Mouse (Mus musculus): ENCODE measurements around the gene D230025D16Rik. TPM values are rescaled to one million over a fixed set of nuclear protein-coding genes. Genes with fewer than 3 reads are reported as not detected.
A peak's percentile ranks its signal among the peaks of the same experiment; 100 is the strongest.
"Not testable (repeated sequence)": the region's sequence is repeated elsewhere in the genome, so short reads cannot be mapped to it uniquely, and the experiment has no call there.

Gene D230025D16Rik
- total RNA-seq, 2 experiments from 2014 or later = 38.9 to 39.2 TPM

- no peak overlapping the region for H3K4me3 ChIP-seq
- peak; percentile 25 to 34 for DNase-seq (ENCODE audit: low spot score in 2 of 2)
- H3K27ac ChIP-seq = no peak overlapping the region
- peak; percentile 92 for TF ChIP-seq CTCF (conservative IDR thresholded peaks at IDR 0.05)
Measured at GRCm38 (mm10) chr8:105217926-105218522, 6.9 kb upstream of the D230025D16Rik start.

- no peak for TF ChIP-seq CTCF (conservative IDR thresholded peaks at IDR 0.05)
- H3K27ac ChIP-seq = peak overlapping the region; percentile 90
- no peak for DNase-seq (ENCODE audit: low spot score in 2 of 2)
- no peak overlapping the region for H3K4me3 ChIP-seq
Measured at GRCm38 (mm10) chr8:105223850-105224249, 1.1 kb upstream of the D230025D16Rik start.

- peak overlapping the region; percentile 90 for H3K27ac ChIP-seq
- no peak for TF ChIP-seq CTCF (conservative IDR thresholded peaks at IDR 0.05)
- H3K4me3 ChIP-seq = peak overlapping the region; percentile 93
- no peak for DNase-seq (ENCODE audit: low spot score in 2 of 2)
Measured at GRCm38 (mm10) chr8:105225272-105225593, 288 bp downstream of the D230025D16Rik start.

- H3K4me3 ChIP-seq = peak overlapping the region; percentile 93
- TF ChIP-seq CTCF (conservative IDR thresholded peaks at IDR 0.05) = no peak
- no peak for DNase-seq (ENCODE audit: low spot score in 2 of 2)
- no peak overlapping the region for H3K27ac ChIP-seq
Measured at GRCm38 (mm10) chr8:105225917-105226316, 972 bp downstream of the D230025D16Rik start.

GRCm38 (mm10) chr8:105231503-105232320 is 6.8 kb downstream of the D230025D16Rik start:
- DNase-seq (ENCODE audit: low spot score in 2 of 2) = no peak
- no peak for TF ChIP-seq CTCF (conservative IDR thresholded peaks at IDR 0.05)
- Histone ChIP-seq H3K27ac (no peak overlapping the region), H3K4me3 (no peak overlapping the region)

GRCm38 (mm10) chr8:105232321-105232693 is 7.4 kb downstream of the D230025D16Rik start:
- not testable (repeated sequence) for DNase-seq (ENCODE audit: low spot score in 2 of 2); H3K27ac ChIP-seq; H3K4me3 ChIP-seq

- DNase-seq (ENCODE audit: low spot score in 2 of 2) = no peak
- Histone ChIP-seq H3K27ac (no peak overlapping the region), H3K4me3 (no peak overlapping the region)
- TF ChIP-seq CTCF (conservative IDR thresholded peaks at IDR 0.05) = no peak
Measured at GRCm38 (mm10) chr8:105233126-105233935, 8.4 kb downstream of the D230025D16Rik start.

- TF ChIP-seq CTCF (conservative IDR thresholded peaks at IDR 0.05) = no peak
- no peak for DNase-seq (ENCODE audit: low spot score in 2 of 2)
- no peak overlapping the region for H3K4me3 ChIP-seq
- H3K27ac ChIP-seq = no peak overlapping the region
Measured at GRCm38 (mm10) chr8:105235206-105235605, 10.3 kb downstream of the D230025D16Rik start.

GRCm38 (mm10) chr8:105237442-105238142 is 12.6 kb downstream of the D230025D16Rik start:
- Histone ChIP-seq H3K27ac (no peak overlapping the region), H3K4me3 (no peak overlapping the region)
- TF ChIP-seq CTCF (conservative IDR thresholded peaks at IDR 0.05) = no peak
- DNase-seq (ENCODE audit: low spot score in 2 of 2) = no peak

- no peak for TF ChIP-seq CTCF (conservative IDR thresholded peaks at IDR 0.05)
- no peak overlapping the region for H3K27ac ChIP-seq
Measured at GRCm38 (mm10) chr8:105241016-105241415, 16.1 kb downstream of the D230025D16Rik start.

GRCm38 (mm10) chr8:105251954-105252353 is 27.0 kb downstream of the D230025D16Rik start:
- no peak overlapping the region for H3K27ac ChIP-seq
- TF ChIP-seq CTCF (conservative IDR thresholded peaks at IDR 0.05) = no peak

More at GRCm38 (mm10) chr8:105241016-105241415, 16.1 kb downstream of the D230025D16Rik start:
- no peak overlapping the region for H3K4me3 ChIP-seq
- DNase-seq (ENCODE audit: low spot score in 2 of 2) = no peak

GRCm38 (mm10) chr8:105252680-105253537 is 28.0 kb downstream of the D230025D16Rik start:
- Histone ChIP-seq H3K27ac (no peak overlapping the region), H3K4me3 (no peak overlapping the region)
- DNase-seq (ENCODE audit: low spot score in 2 of 2) = no peak
- TF ChIP-seq CTCF (conservative IDR thresholded peaks at IDR 0.05) = no peak

More at GRCm38 (mm10) chr8:105251954-105252353, 27.0 kb downstream of the D230025D16Rik start:
- DNase-seq (ENCODE audit: low spot score in 2 of 2) = no peak
- no peak overlapping the region for H3K4me3 ChIP-seq

Measured in layer of hippocampus, adult 2 months (tissue).